Mouse (Mus musculus): ENCODE data around the gene Mmd2. TPM values are rescaled to one million over a fixed set of nuclear protein-coding genes. Genes with fewer than 3 reads are reported as not detected.

Mmd2 gene
- total and polyA plus RNA-seq, 2 experiments from 2014 or later, result 112 to 127 TPM

GRCm38 (mm10) chr5:142547066-142547465, 61.5 kb downstream of the Mmd2 start:
- Histone ChIP-seq H3K27me3 (ENCODE audit: insufficient read depth, low read length) (no peaks in the 10 kb centered on the region), H3K9ac (no peak overlapping the region), H3K27ac (ENCODE audit: low read depth, low read length) (no peak overlapping the region), H3K4me2 (ENCODE audit: low read depth) (no peak overlapping the region), H3K36me3 (ENCODE audit: insufficient read depth) (peaks cover 10% of the 10 kb centered on the region; the same call in 1 of the 2 replicates), H3K4me1 (ENCODE audit: insufficient read depth) (no peaks in the 10 kb centered on the region), H3K4me3 (ENCODE audit: low read depth, low read length) (no peak overlapping the region), H3K9me3 (ENCODE audit: low read length) (no peaks in the 10 kb centered on the region)
- TF ChIP-seq CTCF (IDR thresholded peaks at IDR 0.05; ENCODE audit: low read depth), result no peak
- DNase-seq (no peak), ATAC-seq (no peak)
- WGBS, result 81% methylated on average over 3 of the region's 3 CpGs

- Histone ChIP-seq H3K36me3 (ENCODE audit: insufficient read depth) (peaks cover 10% of the 10 kb centered on the region; the same call in 1 of the 2 replicates), H3K9ac (no peak overlapping the region), H3K27ac (ENCODE audit: low read depth, low read length) (no peak overlapping the region), H3K27me3 (ENCODE audit: insufficient read depth, low read length) (no peaks in the 10 kb centered on the region), H3K4me1 (ENCODE audit: insufficient read depth) (no peaks in the 10 kb centered on the region), H3K9me3 (ENCODE audit: low read length) (no peaks in the 10 kb centered on the region), H3K4me3 (ENCODE audit: low read depth, low read length) (no peak overlapping the region), H3K4me2 (ENCODE audit: low read depth) (no peak overlapping the region)
- TF ChIP-seq CTCF (IDR thresholded peaks at IDR 0.05; ENCODE audit: low read depth), result no peak
- ATAC-seq (no peak), DNase-seq (no peak)
- WGBS, result 6% methylated on average over 5 of the region's 5 CpGs
Observed at GRCm38 (mm10) chr5:142546344-142546743, 62.3 kb downstream of the Mmd2 start.

GRCm38 (mm10) chr5:142545014-142545795, 63.4 kb downstream of the Mmd2 start:
- whole genome bisulfite sequencing, result 84% methylated on average over 5 of the region's 5 CpGs
- Histone ChIP-seq H3K4me2 (ENCODE audit: low read depth) (no peak overlapping the region), H3K27me3 (ENCODE audit: insufficient read depth, low read length) (no peaks in the 10 kb centered on the region), H3K4me1 (ENCODE audit: insufficient read depth) (no peaks in the 10 kb centered on the region), H3K4me3 (ENCODE audit: low read depth, low read length) (no peak overlapping the region), H3K36me3 (ENCODE audit: insufficient read depth) (peaks cover 10% of the 10 kb centered on the region; the same call in 1 of the 2 replicates), H3K9ac (no peak overlapping the region), H3K27ac (ENCODE audit: low read depth, low read length) (no peak overlapping the region), H3K9me3 (ENCODE audit: low read length) (no peaks in the 10 kb centered on the region)
- ATAC-seq, result no peak
- no peak for TF ChIP-seq CTCF (IDR thresholded peaks at IDR 0.05; ENCODE audit: low read depth)
- DNase-seq, result no peak

- Histone ChIP-seq H3K9me3 (ENCODE audit: low read length) (no peaks in the 10 kb centered on the region), H3K4me2 (ENCODE audit: low read depth) (no peak overlapping the region), H3K4me3 (ENCODE audit: low read depth, low read length) (no peak overlapping the region), H3K27ac (ENCODE audit: low read depth, low read length) (no peak overlapping the region), H3K36me3 (ENCODE audit: insufficient read depth) (no peaks in the 10 kb centered on the region), H3K4me1 (ENCODE audit: insufficient read depth) (no peaks in the 10 kb centered on the region), H3K27me3 (ENCODE audit: insufficient read depth, low read length) (no peaks in the 10 kb centered on the region), H3K9ac (no peak overlapping the region)
- DNase-seq, result no peak
- 84% methylated on average over 3 of the region's 3 CpGs for WGBS
- TF ChIP-seq CTCF (IDR thresholded peaks at IDR 0.05; ENCODE audit: low read depth), result no peak
- no peak for ATAC-seq
Observed at GRCm38 (mm10) chr5:142537286-142537685, 71.3 kb downstream of the Mmd2 start.

GRCm38 (mm10) chr5:142535388-142535787, 73.2 kb downstream of the Mmd2 start:
- Histone ChIP-seq H3K9ac (no peak overlapping the region), H3K27me3 (ENCODE audit: insufficient read depth, low read length) (no peaks in the 10 kb centered on the region), H3K9me3 (ENCODE audit: low read length) (no peaks in the 10 kb centered on the region), H3K4me3 (ENCODE audit: low read depth, low read length) (no peak overlapping the region), H3K4me2 (ENCODE audit: low read depth) (no peak overlapping the region), H3K4me1 (ENCODE audit: insufficient read depth) (no peaks in the 10 kb centered on the region), H3K27ac (ENCODE audit: low read depth, low read length) (no peak overlapping the region), H3K36me3 (ENCODE audit: insufficient read depth) (no peaks in the 10 kb centered on the region)
- ATAC-seq, result no peak
- TF ChIP-seq CTCF (IDR thresholded peaks at IDR 0.05; ENCODE audit: low read depth), result no peak
- DNase-seq, result no peak
- 81% methylated on average over 4 of the region's 4 CpGs for WGBS

GRCm38 (mm10) chr5:142529915-142530314, 78.7 kb downstream of the Mmd2 start, which contains the start of gene Papolb:
Gene Papolb, minus strand, starts transcription at chr5:142530076.
- Histone ChIP-seq H3K9me3 (ENCODE audit: low read length) (no peaks in the 10 kb centered on the region), H3K4me2 (ENCODE audit: low read depth) (no peak within 1 kb of the TSS), H3K4me3 (ENCODE audit: low read depth, low read length) (no peak within 1 kb of the TSS), H3K9ac (no peak within 1 kb of the TSS), H3K27me3 (ENCODE audit: insufficient read depth, low read length) (no peaks in the 10 kb centered on the region), H3K4me1 (ENCODE audit: insufficient read depth) (no peaks in the 10 kb centered on the region), H3K27ac (ENCODE audit: low read depth, low read length) (no peak within 1 kb of the TSS), H3K36me3 (ENCODE audit: insufficient read depth) (no peaks in the 10 kb centered on the region; the same call in 1 of the 2 replicates)
- ATAC-seq (no peak), DNase-seq (no peak)
- no peak for TF ChIP-seq CTCF (IDR thresholded peaks at IDR 0.05; ENCODE audit: low read depth)
- WGBS, result 52% methylated on average over 41 of the region's 41 CpGs

- WGBS, result 66% methylated on average over 8 of the region's 8 CpGs
- Histone ChIP-seq H3K27ac (ENCODE audit: low read depth, low read length) (no peak overlapping the region), H3K9ac (no peak overlapping the region), H3K36me3 (ENCODE audit: insufficient read depth) (no peaks in the 10 kb centered on the region; the same call in 1 of the 2 replicates), H3K4me3 (ENCODE audit: low read depth, low read length) (no peak overlapping the region), H3K4me2 (ENCODE audit: low read depth) (no peak overlapping the region), H3K27me3 (ENCODE audit: insufficient read depth, low read length) (no peaks in the 10 kb centered on the region), H3K4me1 (ENCODE audit: insufficient read depth) (no peaks in the 10 kb centered on the region), H3K9me3 (ENCODE audit: low read length) (no peaks in the 10 kb centered on the region)
- ATAC-seq (no peak), DNase-seq (no peak)
- no peak for TF ChIP-seq CTCF (IDR thresholded peaks at IDR 0.05; ENCODE audit: low read depth)
Observed at GRCm38 (mm10) chr5:142524711-142525464, 83.7 kb downstream of the Mmd2 start.
